Mouse (Mus musculus) liver, postnatal 0 days (tissue): ENCODE results near the gene Dusp10.

ENCODE experiments used
- CTCF ChIP-seq: sonication (generic); IDR thresholded peaks from 2 replicates; pipeline ENCODE4 v1.5.1; 2016; ENCODE audit warnings: antibody characterized with exemption, low read depth
- EP300 ChIP-seq: IDR thresholded peaks from 2 replicates; pipeline ENCODE4 v1.6.1; 2016; ENCODE audit warnings: antibody characterized with exemption, low read depth, mild to moderate bottlenecking

- TF ChIP-seq EP300 (peak; percentile 17; the same call in 1 of the 2 replicates), CTCF (peak; percentile 32)
Observed at GRCm38 (mm10) chr1:184034011-184034557, 21.0 kb downstream of the Dusp10 start, which contains the start of gene 1700056E22Rik.
